Mouse (Mus musculus) heart, adult 9 months (tissue): ENCODE measurements around the gene Mif4gd.
"Not testable (repeated sequence)": the region's sequence is repeated elsewhere in the genome, so short reads cannot be mapped to it uniquely, and the experiment has no call there.

Experiments used
- DNase-seq, 2 experiments: peaks; one replicate each; pipeline ENCODE4 v3.0.0; 2022; ENCODE audit warnings: low spot score in 2 of 2

The Mif4gd gene

DNA sequence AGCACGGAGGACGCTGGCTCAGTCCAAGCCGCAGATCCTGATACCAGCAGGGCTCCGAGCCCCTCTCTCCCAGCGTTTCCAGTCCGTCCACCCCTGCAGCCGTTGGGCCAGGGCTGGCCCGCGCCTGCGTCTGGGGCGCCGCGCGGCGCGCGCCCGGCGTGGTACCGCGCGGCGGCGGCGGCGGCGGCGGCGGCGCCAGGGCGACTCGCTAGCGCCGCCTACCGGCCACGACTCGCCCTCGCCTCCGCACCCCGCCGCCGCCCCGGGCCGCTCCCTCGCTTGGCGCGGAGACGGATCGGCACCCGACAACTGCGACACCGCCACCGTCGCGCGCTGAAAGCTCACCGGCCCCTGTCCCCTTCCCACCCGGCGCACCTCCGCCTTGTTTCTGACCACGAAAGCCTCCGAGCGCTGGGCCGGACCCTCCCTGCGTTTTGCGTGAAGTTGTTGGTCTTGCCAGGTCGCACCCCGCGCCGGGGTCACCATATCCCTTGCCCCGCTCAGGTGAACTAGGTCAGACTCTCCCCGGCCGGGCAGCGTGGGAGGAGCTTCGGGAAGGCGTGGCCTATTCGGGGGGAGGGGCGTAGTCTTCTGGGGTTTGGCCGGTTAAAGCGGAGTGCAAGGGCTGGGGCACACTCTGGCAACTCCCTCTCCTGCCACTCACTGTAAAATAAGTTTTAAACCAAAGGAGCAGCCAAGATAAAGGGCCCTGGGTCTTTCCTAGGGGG is at the start of gene Mif4gd:
Gene Mif4gd (minus strand): TSS at position 560 of the 728 bp plus-strand sequence.
- DNase-seq = peak; percentile 90 to 93

DNA sequence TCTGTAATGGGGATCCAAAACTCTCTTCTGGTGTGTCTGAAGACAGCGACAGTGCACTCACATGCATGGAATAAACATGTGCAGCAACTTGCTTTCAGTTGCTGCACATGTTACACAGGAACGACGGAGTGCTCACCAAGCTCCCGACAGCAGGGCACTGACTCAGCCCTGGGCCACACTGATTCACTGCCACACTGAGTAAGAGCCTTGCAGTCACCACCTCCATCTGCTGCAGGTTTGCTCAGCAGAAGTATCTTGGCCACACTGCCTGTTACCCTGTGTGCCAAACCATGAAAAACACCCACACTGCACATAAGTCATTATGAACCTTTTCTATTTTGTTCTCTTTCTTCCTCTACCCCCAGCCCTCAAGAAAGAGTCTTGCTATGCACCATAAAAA is 47.6 kb upstream of the Mif4gd start:
- no peak for DNase-seq

DNA sequence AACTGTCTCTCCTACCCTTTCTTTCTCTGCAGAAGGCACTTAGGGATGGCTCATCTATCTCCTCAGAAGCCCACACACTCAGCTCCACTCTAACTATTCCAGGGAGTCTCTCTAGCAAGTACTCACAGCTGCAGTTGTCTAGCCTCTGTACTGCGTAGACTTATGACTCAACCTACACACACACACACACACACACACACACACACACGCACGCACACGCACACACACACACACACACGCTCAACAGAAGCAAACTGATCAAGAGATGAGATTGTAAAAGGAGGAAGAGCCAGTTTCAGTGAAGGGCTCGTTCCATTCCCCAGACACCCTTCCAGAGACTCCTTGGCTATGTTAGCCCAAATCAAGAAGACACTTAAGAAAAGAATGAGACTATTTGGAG is 45.8 kb upstream of the Mif4gd start:
- DNase-seq = no peak

DNA sequence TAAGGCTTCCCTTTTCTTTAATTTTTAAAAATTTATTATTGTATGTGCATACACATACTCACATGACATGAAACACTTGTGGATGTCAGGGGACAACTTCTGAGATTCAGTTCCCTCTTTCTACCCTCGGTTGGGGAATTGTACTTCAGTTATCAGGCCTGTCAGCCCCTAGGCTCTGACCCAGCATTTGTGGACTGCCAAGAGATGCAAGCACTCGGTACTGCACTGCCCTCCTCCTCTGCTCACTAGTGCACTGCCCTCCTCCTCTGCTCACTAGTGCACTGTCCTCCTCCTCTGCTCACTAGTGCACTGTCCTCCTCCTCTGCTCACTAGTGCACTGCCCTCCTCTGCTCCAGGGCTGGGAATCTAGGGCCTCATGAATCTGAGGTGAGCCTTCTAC is 41.4 kb upstream of the Mif4gd start:
- DNase-seq = no peak

DNA sequence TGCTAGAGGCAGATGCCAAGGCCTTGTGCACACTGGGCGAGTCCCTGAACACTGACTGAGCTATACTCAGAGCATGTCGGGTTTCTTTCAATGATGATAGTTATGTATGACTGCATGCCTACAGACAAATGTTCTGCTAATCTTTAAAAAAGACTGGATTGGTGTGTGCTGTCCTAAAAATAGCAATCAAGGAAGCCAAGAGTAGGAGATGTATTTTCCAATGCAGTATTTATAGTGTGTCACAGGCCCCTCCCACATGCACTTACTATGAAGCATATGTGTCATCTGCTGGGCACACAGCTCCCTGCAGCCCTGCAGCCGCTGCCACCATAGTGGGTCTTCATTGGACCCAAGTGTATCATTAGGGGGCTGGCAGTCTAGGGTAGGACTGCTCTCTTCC is 40.4 kb upstream of the Mif4gd start:
- DNase-seq = no peak

DNA sequence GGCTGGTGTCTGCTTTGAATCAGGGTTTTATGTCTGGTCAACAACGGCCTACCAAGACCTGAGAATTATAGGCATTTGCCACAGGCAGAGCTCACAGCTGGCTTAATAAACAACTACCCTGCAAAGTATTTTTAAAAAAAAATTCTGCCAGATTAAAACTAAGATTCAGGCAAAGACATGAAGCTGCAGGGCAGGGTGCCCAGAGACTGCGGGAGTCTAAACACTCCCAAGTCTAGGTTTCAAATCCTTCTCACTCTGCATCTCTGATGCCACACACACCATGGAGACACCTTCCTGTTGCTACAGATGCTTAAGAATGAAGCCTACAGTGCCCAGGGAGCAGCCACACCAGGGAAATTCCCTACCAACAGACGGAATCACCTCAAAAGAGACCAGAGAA is 38.9 kb upstream of the Mif4gd start:
- DNase-seq = no peak

DNA sequence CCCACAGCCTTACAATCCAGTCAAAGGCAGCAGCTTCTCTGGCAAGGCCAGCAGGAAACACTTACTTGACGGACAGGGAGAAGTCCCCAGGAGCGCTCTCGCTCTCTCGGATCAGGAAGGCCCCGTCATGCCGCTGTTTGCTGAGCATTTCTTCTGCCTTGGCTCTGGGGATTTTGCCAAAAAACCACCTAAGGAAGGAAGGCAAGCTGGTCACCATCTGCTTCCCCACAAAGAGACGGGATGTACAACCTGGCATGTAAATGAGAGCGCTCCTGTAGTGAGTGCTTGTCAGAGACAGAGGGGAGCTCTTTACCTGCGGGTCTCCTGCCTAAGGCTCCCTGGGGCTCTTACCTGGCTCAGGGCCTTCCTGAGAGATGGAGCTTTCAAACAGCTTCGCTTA is 36.9 kb upstream of the Mif4gd start:
- no peak for DNase-seq

DNA sequence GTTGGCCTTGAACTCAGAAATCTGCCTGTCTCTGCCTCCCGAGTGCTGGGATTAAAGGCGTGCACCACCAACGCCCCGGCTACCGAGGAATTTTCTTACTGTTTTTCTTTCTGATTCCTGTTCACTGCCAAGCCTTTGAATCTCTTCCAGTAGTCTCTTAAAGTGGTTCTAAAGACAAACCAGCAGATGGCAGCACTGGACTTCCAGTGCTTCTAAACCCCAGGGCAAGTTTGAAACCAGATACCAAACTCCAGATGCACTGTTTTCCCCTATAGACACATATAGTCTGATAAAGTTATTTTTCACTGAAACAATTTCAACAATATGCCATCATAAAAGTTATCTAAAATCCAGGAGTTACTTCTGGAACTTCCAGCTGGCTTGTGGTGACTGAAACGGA is 34.7 kb upstream of the Mif4gd start:
- peak; percentile 46 to 66 for DNase-seq

DNA sequence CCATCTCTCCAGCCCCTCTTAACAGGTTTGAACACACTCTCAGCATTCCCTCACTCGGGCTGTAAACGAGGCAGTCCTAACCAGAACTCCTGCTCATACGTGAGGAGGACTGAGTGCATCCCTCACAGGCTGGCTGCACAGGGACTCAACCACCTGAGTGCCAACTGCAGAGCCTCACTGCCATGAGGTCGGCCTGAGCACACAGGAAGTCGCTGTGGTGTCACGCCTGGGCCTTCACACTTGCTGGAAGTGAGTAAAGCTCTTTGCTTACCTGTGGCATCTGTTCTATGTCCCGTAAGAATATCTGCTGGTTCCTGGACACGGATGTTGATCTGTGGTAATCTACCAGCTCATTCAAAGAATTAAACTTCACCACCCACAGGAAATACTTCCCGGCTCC is 33.7 kb upstream of the Mif4gd start:
- DNase-seq = no peak

DNA sequence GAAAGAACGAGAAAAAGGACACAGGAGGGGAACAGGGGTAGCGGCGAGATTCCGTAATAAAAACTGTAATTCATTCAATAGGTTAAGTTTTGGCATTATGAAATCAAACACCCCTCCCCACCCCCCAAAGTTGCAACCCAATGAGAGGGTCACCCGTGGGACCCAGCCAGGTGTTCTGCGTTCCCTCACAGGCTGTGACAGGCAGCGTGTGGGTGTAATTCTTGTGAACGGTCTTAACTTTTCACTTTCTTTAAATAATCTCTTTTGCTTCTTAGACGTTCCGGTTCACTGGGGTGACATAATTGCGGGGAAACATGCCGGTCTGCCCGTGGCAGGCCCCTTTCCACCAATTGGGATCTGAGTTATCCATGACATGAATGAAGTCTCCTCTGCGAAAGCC is 32.7 kb upstream of the Mif4gd start:
- DNase-seq = not testable (repeated sequence)

DNA sequence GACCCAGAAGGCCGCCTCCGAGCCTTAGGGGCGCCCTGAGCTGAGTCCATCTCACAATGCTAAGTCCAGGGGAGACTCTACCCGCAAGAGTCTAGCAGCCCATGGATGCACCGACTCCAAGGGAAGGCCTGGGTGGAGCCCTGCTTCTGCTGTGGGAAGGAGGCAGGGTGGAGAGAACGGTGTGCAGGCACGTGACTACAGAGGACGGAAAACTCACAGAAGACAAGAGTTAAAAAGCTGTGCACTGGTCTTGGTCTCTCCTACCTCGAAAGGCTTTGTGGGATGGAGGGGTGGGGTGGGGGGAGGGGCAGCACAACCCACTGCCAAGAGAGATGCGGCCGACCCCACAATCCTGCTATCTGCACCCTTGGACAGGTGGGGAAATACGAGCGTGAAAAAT is 31.5 kb upstream of the Mif4gd start:
- no peak for DNase-seq

DNA sequence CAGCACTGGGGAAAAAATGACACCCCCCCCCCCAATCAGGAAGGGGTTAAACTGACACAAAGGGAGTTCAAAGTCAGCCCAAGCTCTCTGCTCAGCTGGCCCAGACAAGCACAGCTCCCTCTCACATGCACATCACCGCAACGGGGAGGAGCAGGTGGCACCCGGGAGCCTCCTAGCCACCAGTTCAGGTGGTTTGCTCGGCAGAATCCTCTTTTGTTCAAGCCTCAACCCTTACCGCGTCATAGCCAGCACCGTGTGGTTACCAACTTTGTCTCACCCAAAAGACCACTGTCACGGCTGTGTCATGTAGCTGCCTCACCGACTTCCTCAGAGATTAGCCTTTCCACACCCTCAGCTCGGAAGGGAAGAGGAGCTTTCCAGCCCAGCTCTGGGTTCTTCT is 30.5 kb upstream of the Mif4gd start:
- no peak for DNase-seq

DNA sequence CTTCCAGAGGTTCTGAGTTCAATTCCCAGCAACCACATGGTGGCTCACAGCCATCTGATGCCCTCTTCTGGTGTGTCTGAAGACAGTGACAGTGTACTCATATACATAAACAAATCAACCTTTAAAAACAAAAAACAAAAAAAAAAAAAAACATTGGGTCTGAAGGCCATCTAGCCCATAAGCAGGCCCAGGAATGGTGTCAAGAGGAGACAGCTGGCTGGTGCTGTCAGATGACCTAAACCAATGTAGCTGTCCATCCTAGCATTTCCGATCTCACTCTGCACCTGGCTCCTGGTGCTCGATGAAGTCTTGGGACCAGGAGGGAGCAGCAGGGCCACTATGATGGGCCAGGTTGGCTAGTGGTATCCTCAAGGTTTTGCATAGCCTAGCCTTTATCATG is 29.9 kb upstream of the Mif4gd start:
- no peak for DNase-seq

DNA sequence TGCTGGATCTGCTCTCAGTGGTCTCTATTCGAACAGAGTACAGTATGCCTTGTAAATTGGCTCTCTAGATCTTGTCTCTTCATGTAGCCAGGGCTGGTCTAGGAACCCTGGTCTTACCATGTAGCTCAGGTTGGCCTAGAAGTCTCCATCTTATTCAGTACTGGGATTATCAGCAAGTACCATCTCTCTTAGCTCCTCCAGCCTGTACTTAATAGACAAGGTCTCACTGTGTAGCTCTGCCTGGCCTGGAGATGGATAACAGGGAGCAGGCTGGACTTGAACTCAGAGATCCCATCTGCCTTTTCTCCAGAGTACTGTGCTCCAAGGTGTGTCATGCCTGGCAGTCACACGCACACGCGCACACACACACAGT is 28.9 kb upstream of the Mif4gd start:
- DNase-seq = no peak

DNA sequence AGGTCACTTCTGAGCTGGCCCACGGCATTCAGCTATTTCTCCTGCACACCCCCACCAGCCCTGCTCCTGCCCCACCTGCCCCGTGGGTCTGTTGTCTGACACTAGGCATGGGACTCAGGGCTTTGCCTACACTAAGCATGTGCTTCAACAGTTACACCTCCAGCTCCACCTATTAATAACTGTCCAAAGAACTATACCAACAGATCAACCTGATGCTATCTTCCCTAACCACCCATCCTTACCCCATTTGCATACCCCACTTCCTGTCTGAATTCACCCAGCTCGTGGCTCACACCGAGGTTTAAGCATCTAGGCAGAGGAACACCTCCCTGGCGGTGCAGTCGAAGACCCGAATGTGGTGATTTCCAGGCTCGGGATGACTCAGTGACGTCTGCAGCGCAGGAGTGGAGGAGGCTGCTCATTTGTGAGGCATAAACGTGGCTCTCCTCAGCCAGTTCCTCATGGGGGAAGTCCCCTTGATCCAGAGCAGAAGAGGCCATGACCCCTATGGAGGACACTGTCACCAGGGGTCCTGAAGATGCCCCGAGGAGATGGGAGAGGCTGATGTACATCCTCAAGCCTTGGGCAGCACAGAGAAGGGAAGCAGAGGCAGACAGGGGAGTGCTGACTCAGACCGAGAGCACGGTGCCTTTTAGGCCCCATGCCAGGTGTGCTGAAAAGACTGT is 28.4 kb upstream of the Mif4gd start:
- no peak for DNase-seq

DNA sequence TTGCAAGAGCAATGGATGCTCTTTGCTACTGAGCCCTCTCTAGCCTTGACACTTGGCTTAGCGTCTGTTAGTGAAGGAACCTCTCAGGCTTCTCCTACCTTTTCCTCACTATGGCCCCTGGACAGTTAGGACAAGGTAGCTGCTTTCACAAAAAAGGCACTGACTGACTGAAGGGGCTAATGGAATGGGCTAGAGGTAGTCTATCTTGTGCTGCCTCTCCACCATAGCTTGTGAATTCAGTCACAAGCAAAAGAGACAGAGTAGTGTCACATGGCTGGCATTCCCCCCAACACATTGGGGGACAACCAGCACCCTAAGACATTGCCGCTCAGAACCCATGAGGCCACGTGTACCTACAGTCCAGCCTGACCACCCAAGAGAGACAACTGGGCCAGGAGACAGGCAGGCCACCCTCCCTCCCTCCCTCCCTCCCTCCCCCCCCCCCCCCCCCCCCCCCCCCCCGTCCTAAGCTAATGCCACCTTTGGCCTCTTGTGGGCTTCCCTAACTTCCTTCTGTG is 27.6 kb upstream of the Mif4gd start:
- no peak for DNase-seq

DNA sequence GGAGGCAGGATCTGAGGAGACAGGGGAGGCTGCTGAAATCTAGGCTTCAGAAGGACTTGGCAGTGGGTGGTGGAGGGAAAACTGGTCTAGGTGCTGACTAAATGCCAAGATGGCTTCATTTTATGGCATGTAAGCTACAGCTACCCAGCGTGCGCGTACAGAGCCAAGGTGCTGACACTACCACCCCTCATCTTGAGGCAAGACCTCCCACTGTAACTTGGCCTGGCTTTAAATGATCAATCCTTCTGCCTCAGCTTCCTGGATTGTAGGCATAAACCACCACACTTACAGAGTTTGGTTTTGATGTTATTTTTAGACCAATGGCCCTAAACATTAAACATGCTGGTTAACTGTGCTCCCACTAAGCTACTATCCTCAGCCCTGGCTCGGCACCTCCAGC is 26.8 kb upstream of the Mif4gd start:
- no peak for DNase-seq

DNA sequence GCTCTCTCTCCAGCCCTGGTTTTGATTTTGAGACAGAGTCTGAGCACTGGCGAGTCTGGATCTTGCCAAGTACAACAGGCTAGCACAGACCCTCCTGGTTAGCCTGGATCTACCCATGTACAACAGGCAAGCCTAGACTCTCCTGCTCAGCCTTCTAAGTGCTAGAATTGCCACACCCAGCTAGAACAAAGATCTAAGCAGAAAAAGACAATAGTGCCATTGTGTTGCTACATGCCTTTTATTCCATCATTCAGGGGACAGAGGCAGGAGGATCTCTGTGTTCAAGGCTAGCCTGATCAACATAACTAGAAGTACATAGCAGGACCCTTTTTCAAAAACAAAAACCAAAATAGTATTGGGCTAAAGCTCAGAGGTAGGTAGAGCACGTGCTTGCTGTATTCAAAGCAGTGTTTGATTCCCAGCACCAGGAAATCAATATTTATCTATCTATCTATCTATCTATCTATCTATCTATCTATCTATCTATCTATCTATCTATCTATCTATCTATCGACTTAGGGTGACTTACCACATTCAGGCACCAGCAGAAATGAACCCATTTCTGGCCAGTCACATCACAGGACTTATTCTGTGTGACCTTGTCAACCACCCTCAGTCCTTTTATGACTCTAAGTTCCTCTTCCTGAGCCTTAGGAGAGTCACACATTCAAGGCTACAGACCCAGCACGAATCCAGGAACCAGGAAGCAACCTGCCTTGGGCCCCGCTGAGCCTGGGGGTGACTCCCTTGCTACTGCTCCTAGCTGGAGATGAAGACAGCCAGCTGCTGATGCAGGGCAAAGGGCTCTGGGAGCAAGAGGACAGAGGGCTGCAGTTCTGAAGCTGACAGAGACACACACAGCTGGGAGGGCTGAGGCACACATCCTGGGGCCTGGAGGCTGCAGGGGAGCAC is 26.0 kb upstream of the Mif4gd start:
- DNase-seq = no peak

DNA sequence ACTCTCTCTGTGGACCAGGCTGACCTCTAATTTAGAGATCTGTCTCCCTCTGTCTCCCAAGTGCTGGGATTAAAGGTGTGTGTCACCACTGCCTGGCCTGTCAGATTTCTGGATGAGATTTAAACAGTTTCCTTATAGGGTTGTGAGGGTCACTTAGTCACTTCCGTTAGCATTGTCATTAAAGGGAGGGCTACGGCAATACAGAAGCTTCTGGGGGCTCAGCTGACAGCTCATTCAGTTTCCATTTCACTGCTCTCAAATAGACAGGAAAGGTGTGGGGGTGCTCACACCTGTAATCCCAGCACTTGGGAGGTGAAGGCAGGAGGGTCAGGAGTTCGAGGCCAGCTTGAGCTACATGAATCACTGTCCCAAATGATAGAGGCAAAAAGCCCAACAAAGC is 24.2 kb upstream of the Mif4gd start:
- DNase-seq = no peak

DNA sequence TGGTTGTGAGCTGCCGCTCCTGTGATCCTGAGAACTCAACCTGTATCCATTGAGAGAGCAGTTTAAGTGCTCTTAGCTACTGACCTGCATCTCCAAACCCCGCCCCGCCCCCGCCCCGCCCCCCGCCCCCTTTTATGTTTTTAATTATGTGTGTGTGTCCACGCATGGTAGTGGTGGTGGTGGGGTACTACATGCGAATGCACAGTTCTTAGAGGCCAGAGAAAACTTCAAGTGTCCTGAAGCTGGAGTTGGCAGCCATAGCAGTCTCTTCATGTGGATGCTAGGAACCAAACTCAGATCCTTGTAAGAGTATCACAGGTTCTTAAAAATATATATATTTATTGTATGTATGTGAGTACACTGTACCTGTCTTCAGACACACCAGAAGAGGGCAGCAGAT is 22.7 kb upstream of the Mif4gd start:
- DNase-seq = no peak

DNA sequence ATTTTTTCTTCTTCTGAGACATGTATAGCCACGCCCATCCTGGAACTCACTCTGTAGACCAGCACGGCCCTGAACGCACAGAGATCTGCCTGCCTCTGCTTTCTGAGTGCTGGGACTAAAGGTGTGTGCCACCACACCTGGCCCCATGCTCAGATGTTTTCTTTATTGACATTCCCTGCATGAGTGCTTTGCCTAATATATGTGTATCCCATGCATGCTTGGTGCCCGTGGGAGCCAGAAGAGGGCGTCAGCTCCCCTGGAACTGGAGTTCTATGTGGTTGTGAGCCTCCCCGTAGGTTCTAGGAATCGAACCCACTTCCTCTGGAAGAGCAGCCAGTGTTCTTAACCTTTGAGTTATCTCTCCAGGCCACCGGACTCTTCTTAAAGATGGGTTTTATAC is 22.3 kb upstream of the Mif4gd start:
- no peak for DNase-seq

DNA sequence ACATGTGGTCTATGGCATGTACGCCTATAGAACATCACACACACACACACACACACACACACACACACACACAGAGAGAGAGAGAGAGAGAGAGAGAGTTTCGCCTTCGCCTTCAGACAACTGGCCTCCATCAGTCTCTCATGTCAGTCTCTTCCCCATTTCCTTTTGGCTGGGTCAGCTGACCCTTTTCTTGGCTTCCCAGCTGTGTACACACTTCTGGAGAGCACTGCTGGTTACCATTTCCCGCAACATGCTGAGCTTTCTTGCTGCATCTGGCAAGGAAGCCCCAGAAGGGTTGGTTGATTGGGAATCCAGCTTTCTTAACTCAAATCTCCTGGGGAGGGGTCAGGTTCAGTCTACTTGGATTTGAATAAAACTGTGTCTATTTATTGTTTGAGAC is 21.3 kb upstream of the Mif4gd start:
- DNase-seq = no peak

DNA sequence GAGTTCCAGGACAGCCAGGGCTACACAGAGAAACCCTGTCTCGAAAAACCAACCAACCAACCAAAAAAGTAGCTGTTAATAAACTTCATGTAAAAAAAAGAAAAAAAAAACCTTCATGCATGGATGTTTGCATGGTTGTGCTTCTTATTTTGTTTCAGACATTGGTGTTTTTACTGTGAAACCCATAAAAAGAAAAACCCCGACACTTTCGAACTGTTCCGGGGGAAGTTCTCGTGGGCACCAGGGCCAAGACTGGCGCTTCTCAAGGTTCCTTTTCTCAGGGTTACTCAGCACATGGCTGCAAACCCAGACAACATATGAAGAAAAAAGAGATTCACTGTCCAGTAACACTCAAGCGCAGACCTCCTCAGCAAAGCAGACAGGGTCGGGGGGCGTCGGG is 20.1 kb upstream of the Mif4gd start:
- DNase-seq = no peak
